Mouse (Mus musculus): ENCODE measurements at regions not wholly inside any gene's neighbourhood (a gene's known extent, or its start where the extent isn't known, plus 50 kb on each side); places are given as distances from the start of the nearest gene placed in this dataset.

DNA sequence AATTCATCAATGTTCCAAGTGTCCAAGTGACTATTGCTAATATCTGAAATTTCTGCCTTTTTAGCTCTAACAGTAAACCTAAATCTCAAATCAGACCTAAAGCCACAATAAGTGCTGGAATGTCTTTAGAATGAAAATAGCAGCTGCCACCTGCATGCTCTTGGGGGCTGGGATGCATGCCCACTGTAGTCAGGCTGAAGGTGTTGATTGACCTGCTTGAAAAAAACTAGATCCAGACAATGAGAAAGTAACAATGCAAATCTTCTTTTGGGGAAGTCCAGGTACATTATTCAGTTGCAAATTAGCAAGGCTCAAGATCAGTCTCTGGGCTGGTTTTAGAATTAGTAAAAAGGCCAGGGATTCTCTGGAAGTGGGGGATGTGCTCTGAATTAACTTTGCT is 1759.9 kb upstream of the Slc39a10 start:
- peak; percentile 84 for DNase-seq (ENCODE audit: low read depth, low spot score)

DNA sequence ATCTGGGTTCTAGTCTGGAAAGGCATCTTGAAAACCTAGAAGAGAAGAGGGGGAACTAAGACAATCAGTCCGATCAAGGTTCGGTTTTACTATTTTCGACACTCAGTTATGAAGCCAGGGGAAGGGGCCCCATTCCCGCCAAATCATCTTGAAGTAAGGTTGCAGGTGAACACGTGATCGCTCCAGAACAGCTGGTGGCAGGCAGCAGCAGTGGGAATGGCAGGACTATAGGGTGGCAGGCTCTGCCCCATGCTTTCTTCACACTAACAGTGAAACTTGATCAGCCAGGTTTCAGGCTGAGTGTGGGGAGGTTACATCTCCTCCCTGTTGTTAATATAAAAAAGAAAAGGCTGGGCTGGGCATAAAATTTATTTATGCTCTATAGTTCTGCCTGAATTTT is 1758.7 kb upstream of the Slc39a10 start:
- peak; percentile 69 for DNase-seq (ENCODE audit: low read depth, low spot score)

DNA sequence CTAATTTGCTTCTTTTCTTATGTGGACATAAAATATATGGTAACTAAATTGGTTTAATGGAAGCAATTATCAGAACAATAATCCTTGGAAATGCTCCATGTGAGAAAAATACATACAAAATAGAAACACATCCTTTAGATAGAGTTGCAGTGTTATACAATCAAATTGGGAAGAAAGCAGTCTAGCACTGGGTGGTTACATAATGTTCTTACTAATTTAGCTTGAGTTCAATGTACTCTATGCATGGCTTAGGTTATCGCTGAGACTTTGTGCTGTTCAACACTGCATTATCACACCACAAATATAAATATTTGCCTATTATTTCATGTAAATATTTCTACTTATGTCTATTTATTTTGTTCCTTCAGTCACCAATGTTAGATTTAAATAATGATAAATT is 1724.5 kb upstream of the Slc39a10 start:
- DNase-seq (ENCODE audit: low read depth, low spot score) = no peak

DNA sequence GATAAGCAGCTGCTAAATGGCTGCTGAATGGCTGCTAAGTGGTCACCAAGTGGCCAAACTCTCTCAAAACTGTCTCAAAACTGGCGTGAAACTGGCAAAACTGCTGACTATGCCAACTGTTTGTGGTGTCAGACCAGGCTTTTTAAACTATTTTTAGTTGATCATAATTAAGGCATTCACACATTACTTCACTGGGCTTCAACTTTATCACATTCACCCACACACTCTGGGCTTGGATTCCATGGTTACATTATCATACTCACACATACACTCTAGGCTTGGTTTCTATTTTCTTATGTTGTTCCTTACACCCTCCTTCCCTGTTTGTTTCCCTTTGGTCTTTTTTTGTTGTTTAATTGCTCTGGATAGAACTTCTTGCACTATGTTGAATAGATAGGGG is 1716.4 kb upstream of the Slc39a10 start:
- no peak for DNase-seq (ENCODE audit: low read depth, low spot score)
